Mouse (Mus musculus) erythroblast, embryonic 14.5 days (primary cell): ENCODE data around the gene Fbn1.

Source experiments
- GATA1 ChIP-seq: IDR thresholded peaks from 2 replicates; pipeline ENCODE4 v1.6.1; 2012; ENCODE audit warnings: low read length, inconsistent platforms, mixed read lengths
- TAL1 ChIP-seq: IDR thresholded peaks from 3 replicates; pipeline ENCODE4 v1.6.1; 2012; ENCODE audit warnings: low read length, inconsistent platforms, mixed read lengths

DNA sequence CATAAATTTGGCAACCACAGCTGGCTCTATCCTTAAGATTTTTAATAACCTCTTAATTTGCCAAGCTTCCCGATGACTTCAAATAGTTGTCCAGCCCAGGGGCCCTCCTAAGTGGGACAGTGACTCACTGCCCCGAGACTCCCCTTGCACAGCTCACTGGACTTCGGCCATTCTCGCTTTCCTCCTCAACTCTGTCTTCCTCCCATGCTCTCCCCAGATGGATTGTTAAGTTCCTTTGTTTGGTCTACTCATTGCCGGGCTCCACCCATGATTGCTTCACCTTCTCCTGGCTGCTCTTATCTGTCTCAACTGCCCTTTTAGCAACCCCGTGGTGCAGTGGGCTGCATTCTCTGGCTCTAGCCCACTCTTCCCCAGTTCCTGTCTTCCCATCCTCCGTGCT lies 229.3 kb downstream of the Fbn1 start:
- TF ChIP-seq GATA1 (no peak), TAL1 (no peak)
